Mouse (Mus musculus): Measurements from ENCODE around the gene Plppr3.

Plppr3 gene

DNA sequence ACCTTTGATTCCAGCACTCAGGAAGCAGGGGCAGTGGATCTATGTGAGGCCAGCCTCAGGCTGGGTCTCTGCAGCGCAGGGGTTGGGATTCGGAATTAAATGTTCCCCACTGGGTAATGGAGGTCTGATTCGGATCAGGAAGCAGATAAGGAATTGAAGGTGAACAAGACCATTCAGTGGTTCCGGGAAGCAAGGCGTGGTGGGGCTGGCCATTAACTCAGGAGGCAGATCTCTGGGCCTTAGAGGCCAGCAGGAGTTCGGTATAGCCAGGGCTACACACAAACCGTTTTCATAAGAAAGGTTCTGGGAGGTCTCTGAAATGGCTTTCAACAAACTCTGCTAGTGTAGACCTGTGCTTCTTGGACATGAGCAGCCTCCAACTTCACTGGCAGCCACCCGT lies 21.6 kb downstream of the Plppr3 start:
- no peak for DNase-seq (ENCODE audit: low spot score)

DNA sequence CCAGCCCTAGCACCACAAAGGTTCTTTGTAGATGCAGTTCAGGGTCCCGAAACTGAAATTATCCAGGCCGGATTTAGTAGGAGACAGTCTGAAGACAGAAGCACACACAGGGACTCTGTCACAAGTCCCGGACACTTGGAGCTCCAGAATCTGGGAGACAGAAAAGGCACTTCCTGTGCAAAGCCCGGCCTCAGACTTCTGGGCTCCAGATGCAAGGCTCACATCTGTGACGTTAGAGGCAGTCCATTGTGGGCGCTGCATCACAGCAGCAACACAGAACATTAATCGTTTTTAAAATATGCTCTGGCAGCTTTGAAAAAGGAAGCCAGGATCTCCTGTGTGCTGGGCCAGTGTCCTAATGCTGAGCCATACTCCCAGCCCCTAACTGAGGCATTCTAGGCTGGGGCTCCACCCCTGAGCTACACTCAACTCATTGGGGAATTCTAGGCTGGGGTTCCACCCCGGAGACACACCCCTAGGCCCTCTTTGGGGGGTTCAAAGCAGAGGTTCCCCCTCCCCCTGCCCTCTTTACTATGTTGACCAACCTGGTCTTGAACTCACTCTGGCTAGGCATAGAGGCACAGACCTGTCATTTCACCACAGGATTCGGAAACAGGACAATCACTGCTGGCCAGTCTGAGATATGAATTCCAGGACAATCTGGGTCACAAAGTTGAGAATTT lies 22.2 kb downstream of the Plppr3 start:
- DNase-seq (ENCODE audit: low spot score), result no peak

DNA sequence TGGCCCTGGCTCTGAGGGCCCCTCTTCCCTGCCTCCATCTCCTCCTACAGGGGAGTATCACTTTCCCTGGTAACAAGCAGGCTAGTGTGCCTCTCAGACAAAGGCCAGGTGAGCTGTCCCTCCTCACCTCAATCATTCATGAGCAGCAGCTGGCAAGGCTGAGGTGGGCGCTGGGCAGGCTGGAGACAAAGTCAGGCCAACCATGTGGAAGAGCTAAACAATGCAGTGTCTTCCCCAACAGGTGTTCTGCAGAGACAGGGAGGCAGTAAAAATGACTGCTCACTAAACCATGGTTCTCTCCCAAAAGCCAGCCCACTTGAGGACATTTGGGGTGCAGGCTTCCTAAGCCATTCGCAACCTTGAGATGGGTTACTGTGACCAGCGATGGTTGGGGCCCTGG lies 22.8 kb downstream of the Plppr3 start:
- no peak for DNase-seq (ENCODE audit: low spot score)

DNA sequence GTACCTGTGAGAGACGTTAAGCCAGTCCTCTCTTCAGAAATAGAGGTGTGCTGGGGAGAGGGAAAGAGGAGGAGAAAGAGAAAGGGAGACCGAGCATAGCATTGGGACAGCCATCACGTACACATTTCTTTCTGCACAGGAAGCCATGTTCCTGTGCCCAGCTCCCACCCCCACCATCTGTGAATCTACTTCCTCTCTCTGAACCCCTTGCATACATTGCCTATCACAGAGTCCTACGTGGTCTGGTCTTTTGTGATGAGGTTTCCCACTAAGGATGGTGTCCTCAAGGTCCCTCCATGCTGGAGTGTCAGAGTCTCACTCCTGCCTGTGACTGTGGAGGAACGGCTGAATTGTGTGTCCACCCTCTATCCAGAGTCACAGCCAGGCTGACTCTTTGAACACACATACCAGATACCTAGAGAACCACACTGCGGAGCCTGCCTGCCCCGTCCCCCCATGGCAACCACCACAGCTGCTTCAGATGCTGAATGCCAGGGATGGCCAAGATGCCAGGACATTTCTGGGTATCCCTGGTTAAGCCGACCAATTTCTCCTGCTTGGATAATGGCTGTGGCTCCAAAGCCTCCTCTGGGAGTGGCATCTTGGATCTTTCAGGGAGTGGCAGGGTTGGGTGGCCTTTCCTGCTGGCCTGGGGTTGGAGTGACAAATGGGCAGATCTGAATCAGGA lies 24.3 kb downstream of the Plppr3 start:
- DNase-seq (ENCODE audit: low spot score), result no peak

DNA sequence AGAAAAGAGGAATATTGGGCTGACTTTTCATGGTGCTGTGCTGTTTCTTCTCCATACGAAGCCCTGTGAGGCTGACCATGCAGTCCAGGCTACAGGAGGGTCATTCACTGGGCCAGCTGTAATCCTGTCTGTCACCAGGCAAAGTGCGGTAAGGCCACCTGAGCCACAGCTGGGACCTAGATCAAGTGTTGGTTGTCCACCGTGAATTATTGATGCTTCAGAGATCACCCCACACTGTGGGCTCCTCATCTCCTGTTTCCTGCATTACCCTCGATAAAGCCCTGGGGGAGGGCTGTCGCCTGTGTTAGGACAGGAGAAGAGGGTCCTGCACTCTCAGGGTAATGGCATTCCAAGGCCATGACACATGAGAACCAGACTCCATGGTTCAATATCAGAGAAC lies 27.9 kb downstream of the Plppr3 start:
- DNase-seq (ENCODE audit: low spot score), result no peak

DNA sequence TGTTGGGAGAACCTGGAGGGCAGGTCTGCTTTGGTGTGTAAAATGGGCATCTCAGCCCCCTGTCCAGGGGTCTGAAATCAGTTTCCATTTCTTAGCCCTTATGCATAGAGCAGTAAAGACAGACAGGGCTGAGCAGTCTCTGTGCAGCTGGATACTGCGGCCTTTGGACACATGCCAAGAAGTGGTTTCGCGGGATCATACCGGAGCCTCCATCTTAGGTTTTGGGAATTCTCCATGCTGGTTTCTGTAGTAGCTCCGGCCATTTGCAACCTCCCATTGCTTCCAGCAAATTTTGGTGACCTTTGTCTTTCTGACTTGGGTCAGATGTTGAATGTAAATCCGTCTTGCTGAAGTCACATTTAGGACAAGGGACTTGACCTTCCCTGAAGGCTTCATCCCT lies 31.0 kb downstream of the Plppr3 start:
- DNase-seq (ENCODE audit: low spot score), result peak; percentile 71

DNA sequence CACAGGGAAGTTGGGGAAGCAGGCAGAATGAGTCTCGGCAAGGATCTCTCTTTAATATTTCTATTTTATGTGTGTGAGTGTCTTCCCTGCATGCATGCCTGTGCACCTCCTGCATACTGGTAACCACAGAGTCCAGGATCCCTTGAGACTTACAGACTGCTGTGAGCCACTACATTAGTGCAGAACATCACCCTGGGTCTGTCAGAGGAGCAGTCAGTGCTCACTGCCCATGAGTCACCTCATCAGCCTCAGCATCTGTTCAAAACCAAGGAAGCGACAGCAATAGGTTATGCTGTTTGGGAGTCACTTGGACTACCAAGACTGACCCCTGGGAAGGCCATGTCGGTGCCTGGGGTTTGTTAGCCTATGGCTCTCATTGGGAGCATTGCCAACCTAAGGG lies 32.1 kb downstream of the Plppr3 start:
- no peak for DNase-seq (ENCODE audit: low spot score)

DNA sequence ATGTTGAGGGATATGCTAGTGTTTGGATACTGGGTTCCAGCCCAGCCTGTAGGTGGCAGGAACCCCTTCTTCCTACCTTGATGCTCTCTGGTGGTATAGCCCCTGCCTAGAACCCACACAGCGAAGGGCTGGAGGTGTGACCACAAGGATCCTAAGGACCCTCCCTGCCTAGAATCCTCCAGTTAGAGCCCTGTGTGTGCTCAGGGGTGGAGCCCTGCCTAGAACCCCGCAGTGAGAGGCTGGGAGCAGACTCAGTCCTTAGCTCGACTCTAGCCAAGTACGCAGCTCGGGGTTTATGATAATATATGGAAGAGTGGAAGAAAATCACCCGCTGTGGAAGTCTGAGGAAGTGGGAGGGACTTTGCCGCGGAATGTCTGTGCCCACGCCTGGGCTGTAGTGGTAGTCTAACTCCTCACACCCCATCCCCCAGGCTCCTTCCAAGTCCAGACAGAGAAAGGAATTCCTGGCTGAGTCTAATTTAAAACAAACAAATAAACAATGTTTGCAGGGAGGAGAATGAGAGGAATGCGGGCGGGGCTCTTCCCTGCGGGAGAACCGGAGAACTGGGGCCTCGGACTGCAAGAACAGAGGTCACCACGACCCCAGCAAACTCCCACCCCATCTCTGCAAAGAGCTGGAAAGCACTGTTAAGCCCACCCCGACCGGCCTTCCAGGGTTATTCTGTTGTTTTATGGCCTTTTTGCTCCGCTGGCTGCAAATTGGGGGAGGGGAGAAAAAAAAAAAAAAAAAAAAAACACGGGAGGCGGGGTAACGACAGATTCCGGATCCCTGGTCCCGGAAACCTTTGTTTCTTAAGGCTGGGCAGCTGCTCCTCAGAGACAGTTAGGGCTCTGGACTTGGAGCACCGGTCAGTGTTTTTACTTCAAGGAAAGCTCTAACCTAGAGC lies 33.5 kb downstream of the Plppr3 start:
- DNase-seq (ENCODE audit: low spot score), result peak; percentile 73

DNA sequence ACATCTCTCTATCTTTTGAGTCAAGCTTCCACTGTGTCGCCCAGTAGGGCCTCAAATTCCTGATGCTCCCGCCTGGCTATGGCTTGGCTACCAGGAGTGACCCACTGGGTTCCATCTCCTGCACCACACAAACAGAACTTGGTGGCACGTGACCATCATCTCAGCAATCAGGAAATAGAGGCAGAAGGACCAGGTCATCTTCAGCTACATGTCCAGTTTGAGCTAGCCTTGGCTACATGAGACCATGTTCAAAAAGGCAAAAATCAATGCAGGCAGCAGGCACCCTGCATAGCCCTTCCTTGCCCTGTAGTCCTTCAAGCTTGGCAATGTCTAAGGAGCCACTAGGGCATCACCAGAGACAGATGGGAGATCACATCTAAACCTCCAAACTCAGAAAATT lies 34.3 kb downstream of the Plppr3 start:
- DNase-seq (ENCODE audit: low spot score), result no peak

DNA sequence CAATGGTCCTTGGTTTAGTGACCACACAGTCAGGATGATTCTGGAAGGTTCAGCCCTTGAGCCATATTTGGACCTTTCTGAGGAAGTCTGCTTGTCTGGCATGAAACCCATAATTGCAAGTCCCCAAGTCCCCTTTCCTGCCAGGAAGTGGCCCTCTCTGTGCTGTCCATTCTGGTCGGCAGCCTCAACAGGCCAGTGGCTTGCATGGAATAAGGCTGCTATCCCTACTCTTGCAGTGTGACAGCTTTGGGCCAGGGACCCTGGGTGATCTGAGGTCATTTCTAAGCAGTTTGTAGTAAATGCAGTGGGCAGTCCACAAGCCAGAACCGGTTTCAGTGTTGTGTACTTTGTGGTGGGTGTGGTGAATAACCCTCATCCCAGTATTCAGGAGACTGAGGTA lies 36.3 kb downstream of the Plppr3 start:
- DNase-seq (ENCODE audit: low spot score), result no peak

DNA sequence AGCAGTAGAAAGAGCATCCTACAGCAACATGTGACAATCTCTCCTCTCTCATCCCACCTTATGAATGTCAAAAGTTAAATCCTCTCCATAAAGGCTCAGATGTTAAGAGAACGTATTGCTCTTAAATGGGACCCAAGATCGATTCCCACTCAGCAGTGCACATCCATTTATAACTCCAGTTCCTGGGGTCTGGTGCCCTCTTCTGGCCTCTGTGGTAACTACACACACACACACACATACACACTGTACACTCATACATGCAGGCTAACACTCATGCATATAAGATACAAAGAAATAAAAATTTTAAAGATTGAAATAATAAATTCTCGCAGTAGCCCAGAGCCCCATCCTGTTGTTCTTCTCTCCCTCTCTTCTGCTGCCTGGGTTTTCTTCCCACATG lies 37.5 kb downstream of the Plppr3 start:
- no peak for DNase-seq (ENCODE audit: low spot score)

DNA sequence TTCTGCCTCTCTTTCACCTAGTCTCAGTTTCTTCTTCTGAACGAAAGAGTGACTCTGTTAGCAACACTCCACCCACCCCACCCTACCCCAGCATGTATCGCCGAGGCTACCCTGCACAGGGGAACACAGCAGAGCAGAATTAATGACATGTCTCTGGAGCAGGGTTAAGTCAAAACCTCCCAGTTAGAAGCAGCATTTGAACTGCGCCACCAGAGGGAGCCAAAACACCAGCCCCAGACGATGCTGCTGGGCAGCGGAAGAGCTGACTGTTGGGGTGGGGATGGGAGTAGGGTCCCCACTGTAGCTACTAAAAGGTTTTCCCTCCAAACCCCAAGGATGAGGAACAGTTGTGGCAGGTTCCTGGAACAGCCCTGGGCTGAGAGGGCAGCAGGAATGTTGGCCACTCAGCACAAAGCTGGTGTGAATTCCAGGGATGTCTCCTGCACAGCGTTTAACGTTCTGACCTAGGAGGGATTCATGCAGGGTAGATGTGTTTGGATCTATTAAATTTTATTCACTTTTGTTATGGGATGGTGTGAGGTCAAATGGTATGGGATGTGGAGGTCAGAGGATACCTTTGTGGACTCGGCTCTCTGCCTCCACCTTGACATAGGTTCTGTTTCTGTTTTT lies 39.5 kb downstream of the Plppr3 start:
- DNase-seq (ENCODE audit: low spot score), result peak; percentile 89

DNA sequence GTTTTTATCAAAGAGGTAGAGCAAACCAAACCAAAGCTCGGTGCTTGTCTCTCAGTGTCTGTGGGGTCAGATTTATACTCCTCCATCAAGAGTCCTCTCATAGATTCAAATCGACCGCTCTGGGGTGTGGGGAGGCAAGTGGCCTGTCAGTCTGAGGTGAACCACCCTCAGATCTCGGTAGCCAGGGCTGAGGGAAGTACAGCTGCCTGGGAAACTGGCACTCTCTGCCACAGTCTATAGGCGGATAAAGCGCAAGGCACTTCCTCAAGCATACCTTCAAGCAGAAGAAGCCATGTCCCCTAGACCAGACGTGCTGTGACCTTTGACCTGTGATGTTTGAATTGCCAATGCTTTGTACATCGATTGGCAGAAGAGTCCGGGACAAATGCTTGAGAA lies 41.6 kb downstream of the Plppr3 start:
- no peak for DNase-seq (ENCODE audit: low spot score)

DNA sequence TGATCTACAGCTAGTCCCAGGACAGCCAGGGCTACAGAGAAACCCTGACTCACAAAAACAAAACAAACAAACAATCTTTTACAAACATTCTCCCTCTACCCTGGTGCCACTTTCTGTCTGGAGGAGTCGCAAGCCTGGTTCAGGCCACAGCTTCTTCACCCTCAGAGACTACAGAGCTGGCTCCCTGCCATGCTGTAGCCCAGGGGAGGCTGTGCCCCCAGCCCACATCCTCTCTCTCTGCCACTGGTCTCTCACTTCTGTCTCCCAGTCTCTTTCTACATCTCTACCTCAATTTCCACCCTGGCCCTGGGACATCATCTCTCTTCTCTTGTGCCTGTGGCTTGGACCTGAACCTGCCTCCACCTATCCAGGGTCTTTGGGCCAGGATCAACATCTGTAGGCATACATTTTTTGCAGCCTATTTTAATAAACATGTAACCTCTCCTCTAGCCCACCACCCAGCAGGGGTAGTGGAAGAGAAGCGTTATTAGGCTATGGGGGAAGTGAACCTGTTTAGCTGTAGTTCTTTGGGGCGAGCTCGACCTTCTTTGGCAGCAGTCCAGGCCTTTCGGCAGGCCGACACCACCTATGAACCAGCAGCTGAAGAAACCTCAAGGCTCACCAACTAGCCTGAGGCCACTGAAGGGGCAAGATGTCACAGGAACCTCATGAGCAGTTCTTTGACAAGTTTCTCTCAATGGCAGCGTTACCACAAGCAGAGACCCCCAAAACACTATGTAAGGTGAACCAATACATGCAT lies 42.2 kb downstream of the Plppr3 start:
- DNase-seq (ENCODE audit: low spot score), result no peak

DNA sequence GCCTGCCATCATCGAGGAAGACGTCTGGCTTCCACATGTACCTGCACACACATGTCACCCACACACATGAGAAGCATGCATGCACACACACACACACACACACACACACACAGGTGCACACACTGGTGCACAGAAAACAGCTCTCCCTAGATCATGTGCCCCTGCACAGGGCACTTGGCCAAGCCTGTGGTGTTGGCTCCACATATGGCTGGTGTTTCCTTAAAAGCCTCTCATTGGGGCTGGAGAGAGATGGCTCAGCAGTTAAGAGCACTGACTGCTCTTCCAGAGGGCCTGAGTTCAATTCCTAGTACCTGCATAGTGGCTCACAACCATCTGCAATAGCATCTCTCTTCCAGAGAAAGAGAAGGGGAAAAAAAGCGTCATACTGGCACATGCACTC lies 42.9 kb downstream of the Plppr3 start:
- no peak for DNase-seq (ENCODE audit: low spot score)

DNA sequence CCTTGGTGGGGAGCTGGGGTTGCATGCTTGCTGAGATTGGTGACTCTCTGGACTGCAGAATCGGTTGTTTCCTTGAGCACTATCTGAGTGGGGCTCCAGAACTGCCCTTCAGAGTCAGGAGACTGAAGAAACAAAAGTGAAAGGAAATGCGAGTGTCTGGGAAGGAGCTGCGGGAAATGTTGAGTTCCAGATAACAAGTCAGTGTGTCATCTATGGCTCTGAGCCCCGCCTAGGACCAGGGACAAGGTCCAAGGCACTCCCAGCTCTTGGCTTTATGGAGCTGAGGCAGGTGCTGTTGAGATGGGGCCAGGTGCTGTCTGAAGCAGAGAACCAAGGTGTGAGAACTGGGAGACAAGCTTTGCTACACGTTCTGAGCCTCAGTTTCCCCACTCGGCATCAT lies 50.0 kb downstream of the Plppr3 start:
- no peak for DNase-seq (ENCODE audit: low spot score)

DNA sequence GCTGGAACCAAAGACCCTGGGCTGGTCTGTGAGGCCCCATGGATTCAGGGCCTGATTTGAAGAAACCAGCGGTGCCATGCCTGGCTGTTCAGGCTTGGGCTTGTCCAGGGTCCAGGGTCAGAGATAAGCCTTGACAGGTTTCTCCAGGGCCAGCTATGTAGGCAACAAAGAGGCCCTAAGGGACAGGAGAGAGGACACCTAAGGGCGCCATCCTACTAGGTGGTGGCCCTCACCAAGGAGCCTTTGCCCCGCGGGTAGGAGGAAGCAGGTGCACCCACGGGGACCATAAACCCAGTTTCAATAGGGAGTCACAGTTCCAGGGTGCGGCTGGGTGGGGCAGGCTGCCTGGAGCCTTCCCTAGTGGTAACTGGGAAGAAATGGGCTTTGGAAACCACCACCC lies 51.4 kb downstream of the Plppr3 start:
- DNase-seq (ENCODE audit: low spot score), result no peak

DNA sequence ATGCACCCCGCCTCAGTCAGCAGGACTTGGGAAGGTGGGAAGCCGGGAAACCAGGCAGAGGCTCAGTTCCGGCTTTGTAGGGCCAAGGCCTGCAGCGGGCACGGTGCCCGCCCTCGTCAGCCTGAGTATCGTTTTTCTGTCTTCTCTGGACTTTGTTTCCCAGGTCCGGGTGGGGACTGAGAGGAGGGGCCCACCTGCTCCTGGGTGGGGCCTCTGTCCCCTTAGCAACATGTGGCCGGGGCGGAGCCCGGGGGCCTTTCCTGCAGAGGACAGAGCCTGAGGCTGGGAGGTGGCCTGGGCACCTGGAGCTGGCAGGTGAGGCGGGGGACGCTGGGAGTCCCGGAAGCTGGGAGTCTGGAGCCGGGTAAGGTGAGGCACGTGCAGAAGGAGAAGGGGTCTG lies 52.1 kb downstream of the Plppr3 start:
- DNase-seq (ENCODE audit: low spot score), result no peak

DNA sequence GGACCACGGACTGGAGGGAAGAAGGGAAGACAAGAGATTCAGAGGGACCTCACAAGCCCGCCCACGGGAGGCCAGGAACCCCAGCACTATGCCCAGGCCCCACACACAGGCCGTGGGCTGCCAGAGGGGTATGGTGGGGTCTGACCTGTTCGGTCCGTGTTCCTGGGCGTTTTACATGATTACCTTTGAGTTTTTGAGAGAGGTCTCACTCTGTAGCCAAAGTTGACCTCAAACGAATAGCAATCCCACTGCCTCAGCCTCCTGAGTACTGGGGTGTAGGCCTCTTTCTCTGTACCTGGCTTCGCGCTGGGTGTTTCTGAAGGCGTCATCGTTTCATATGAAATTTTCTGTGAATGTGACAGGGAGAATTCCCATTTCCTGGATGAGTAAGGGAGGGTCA lies 52.7 kb downstream of the Plppr3 start:
- DNase-seq (ENCODE audit: low spot score), result no peak

DNA sequence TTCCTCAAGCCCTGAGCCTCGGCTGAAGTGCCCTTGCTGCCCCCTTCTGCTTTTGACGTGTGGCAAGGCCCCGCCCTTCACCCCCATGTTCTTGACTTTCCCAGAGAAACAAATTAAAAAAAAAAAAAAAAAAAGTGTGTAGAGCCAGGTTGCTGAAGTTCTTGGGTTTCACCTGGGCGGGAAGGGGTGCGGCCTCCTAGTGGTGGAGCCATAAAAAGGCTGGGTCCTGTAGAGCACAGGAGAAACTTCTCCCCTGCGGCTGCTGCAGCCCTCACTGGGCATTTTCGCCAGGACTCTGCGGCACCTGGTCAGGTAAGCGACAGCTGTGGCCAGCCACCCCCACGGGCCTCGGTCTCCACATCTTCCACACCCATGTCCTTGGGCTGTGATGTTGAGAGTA lies 53.7 kb downstream of the Plppr3 start, which contains the start of gene Misp:
Gene Misp, plus strand, starts transcription at position 208 of the 400 bp plus-strand sequence.
- DNase-seq (ENCODE audit: low spot score), result no peak

DNA sequence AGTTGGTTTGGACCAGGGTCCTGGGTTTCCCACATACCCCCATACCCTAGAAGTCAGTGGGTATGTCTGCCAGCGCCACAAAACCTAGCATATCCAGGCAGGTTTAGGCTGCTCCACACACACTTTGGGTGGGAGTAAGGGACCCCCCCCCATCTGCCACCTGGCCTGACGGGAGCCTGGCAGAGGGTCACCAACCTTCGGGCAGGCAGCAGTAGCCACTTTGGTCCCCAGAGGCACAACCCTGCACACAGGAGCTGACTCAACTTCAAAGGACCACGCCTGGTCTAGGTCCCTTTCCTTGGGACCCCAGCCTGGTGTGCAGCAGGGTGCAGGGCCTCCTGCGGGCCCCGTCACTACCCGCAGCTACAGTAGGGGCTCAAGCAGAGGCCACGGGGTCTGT lies 54.2 kb downstream of the Plppr3 start:
- DNase-seq (ENCODE audit: low spot score), result no peak

DNA sequence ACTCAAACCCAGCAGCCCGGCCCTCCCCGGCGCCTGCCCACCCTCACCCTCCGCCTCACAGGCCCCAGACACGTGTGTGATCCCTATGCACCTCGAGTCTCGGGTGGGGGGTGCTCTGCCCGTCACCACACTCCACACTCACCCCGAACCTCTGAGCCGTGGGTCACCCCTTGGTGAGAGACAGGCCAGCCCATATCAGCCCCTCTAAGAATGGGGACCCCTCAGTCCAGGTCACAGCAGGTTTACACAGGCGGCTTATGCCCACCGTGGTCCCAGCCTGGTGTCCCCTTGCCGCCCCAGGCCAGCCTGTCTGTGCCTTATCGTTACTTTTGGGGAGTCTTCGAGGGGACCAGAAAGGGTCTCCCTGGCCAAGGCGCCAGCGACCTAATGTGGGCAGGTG lies 54.8 kb downstream of the Plppr3 start:
- no peak for DNase-seq (ENCODE audit: low spot score)

Data from testis, postnatal 10 days (tissue).